Mouse (Mus musculus): ENCODE results near the gene Gm17490.
"Not testable (repeated sequence)": the region's sequence is repeated elsewhere in the genome, so short reads cannot be mapped to it uniquely, and the experiment has no call there.

Gene Gm17490

GRCm38 (mm10) chr2:11623726-11624125 lies 2.3 kb downstream of the Gm17490 start:
- no peak for DNase-seq (ENCODE audit: low spot score in 2 of 2)

DNA sequence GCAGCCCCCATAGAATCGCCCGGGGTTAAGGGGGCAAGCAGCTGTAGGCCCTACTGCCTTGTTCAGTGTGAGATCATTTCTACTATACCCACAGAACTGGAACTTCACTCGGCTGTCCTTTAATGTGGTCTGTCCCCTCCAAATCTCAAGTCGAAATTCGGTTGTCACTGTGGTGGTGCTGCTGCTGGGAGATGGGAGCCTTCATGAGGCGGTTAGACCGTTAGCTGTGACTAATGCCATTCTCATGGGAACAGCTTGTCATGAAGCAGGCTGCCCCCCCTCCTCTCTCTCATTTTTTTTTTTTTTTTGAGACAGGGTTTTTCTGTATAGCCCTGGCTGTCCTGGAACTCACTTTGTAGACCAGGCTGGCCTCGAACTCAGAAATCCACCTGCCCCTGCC lies 2.9 kb downstream of the Gm17490 start:
- no peak for DNase-seq (ENCODE audit: low spot score in 2 of 2)

- no peak for DNase-seq (ENCODE audit: low spot score in 2 of 2)
Measured at GRCm38 (mm10) chr2:11619598-11619997, 6.5 kb downstream of the Gm17490 start.

- no peak for DNase-seq (ENCODE audit: low spot score in 2 of 2)
Measured at GRCm38 (mm10) chr2:11616846-11617245, 9.2 kb downstream of the Gm17490 start.

- not testable (repeated sequence) for DNase-seq (ENCODE audit: low spot score in 2 of 2)
Measured at GRCm38 (mm10) chr2:11612939-11613338, 13.1 kb downstream of the Gm17490 start.

DNA sequence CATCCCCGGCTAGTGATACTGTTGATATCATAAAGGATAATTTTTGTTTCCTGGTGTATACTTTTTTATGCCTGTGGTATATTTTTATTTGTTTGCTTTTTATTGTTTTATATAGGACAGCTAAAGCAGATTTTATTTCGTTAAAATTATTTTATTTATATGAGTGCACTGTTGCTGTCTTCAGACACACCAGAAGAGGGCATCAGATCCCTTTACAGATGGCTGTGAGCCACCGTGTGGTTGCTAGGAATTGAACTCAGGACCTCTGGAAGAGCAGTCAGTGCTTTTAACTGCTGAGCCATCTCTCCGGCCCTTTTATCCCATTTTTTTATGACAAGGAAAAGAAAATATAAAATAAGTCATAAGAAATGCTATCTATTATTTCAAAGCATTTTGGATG lies 19.3 kb downstream of the Gm17490 start:
- DNase-seq (ENCODE audit: low spot score in 2 of 2), result not testable (repeated sequence)

- no peak for DNase-seq (ENCODE audit: low spot score in 2 of 2)
Measured at GRCm38 (mm10) chr2:11604911-11605310, 21.2 kb downstream of the Gm17490 start.

DNA sequence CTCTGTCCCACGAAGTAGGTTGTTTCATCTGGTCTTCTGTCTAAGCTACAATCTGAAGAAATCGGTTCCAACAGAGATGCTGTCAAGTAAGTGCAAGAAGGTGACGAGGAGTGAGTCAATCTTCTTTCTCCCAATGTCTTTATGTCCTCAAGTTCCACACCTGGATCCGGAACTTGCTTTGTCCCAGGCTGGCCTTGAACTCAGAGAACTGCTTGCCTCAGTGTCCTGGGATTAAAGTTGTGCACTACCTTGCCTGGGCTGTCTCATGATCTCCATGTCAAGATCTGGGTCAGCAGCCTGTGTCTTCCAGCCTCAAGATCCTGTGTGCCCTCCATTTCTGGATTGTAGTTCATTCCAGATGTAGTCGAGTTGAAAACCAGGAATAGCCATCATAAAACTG lies 22.0 kb downstream of the Gm17490 start, which contains the start of gene Rbm17:
Gene Rbm17, minus strand, starts transcription at position 101 of the 400 bp plus-strand sequence.
- DNase-seq (ENCODE audit: low spot score in 2 of 2), result no peak

DNA sequence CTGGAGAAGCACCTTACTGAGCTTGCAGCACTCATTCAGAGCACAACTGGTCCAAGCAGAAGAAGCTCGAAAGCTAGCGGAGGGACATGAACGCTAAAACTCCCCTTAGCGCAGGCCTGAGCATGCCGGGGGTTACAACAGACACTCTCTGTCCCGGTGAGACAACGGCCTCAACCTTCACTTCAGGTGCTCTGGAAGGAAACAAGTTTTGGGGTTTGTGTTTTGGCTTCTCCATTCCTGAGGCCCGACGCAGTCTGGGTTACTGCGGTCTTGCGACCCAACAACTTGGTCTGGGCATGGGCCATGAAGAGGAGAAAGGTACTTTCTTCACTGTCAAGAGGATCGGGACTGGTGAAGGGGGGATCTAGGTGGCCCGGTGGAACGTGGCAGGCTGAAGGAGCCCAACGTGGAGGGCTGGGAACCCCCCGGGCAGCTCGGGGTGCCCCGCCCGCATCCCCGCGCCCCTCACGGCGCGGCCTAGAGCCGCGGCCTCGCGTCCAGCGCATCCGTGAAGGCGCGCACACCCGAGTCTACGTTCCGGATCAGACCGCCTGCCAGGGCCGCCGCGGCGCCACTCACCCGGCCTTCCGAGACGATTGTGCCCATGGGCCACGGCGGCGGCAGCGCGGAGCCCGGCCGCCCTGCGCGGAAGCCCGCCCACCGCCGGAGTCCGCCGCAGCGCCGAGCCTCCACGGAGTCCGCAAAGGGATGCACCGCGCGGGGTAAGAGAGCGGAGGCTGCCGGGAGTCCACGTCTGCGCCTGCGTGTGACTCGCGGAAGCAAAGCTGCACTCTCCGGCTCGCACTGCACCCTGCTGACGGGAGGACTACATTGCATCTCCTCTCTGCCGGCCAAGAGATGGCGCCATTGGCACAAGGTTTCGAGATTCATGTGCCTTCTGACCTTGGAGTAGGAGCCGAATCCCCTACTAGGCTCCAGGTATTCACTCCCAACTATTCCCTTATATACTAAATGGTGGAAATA lies 23.3 kb downstream of the Gm17490 start:
- peak; percentile 90 to 91 for DNase-seq (ENCODE audit: low spot score in 2 of 2)

DNA sequence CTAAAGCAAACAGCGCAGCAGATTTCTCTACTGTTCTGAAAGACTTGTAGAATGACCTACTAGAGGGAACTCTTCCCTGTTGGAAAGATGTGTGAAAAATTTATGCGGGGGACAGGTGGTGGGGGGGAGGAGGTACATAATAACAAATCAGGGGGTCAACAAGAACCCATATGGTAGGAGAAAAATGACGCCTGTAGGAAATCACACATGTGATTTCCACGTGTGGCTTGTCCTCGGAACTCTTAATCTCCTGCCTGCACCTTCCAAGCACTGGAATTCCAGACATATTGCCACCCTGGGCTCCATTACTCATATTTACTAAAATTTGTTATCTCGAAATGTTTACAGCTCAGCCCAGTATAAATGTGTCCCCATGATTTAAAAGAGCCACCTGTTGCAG lies 24.3 kb downstream of the Gm17490 start:
- DNase-seq (ENCODE audit: low spot score in 2 of 2), result no peak

GRCm38 (mm10) chr2:11597906-11598305 lies 28.2 kb downstream of the Gm17490 start:
- DNase-seq (ENCODE audit: low spot score in 2 of 2), result no peak

GRCm38 (mm10) chr2:11596690-11597089 lies 29.4 kb downstream of the Gm17490 start:
- no peak for DNase-seq (ENCODE audit: low spot score in 2 of 2)

DNA sequence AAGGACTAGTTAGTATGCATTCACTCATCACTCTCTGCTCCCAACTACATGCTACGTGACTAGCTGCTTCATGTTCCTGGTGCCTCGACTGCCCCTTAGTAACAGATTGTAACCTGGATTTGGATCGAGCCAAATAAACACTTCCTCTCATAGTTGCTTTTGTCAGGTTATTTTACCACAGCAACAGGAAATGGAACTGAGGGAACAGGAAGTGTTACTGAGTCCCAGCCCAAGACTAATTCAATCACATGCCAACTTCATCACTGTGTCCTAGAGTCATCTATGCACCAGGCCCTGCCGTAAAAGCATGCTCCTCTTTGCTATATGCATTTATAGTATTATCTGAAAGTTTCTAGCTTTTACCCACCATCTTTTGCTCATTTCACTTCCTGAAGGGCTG lies 38.1 kb downstream of the Gm17490 start:
- DNase-seq (ENCODE audit: low spot score in 2 of 2), result no peak

DNA sequence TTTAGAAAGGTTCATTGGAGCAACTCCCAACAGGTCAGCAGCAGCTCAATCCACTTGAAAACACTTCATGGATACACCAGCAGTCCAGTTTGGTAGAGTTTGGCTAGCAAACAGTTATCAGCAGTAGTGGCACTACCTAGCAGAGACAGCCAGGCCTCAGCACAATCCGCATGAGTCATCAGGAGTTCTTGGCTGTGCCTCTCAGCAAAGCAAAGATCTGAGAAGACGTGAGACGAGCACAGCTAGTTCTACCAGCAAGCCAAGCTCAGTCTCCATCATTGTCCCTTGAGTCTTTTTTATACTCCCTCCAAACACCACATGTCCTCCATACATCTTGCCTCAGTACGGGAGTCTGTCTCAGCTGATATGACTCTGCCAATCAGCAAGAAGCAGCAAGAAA lies 46.7 kb downstream of the Gm17490 start:
- no peak for DNase-seq (ENCODE audit: low spot score in 2 of 2)

DNA sequence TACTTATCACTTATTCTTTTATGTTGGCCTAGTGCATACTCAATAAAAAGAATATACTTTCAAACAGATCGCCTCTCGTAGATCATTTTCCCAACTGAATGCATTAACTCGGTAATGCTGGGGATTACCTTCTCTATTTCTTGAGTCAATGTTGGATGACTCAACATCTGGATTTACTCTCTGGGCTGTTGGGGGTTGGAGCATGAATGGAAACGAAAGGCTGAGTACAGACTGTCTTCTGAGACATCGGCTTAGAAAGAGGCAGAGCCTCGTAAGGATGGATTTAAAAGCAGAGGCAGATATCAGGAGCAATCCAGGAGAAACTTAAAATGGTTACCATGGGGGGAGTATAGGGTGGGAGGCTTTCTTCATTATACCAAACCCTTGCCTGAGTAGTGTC lies 47.9 kb downstream of the Gm17490 start:
- no peak for DNase-seq (ENCODE audit: low spot score in 2 of 2)
